Mouse (Mus musculus) testis, adult 2 months (tissue): ENCODE data around the gene Htt. TPM values are rescaled to one million over a fixed set of nuclear protein-coding genes. Genes with fewer than 3 reads are reported as not detected.

Experiments used
- H3K27ac ChIP-seq: fragments of 200-500 bp; 2 replicates; pipeline ENCODE4 v1.5.1; 2012; ENCODE audit warnings: low read depth, low read length; ENCODE audit not compliant: control insufficient read depth, insufficient read depth
- H3K27me3 ChIP-seq: fragments of 200-500 bp; 2 replicates; pipeline ENCODE4 v1.6.1; 2012; ENCODE audit warnings: mild to moderate bottlenecking, low read length, moderate library complexity; ENCODE audit not compliant: control insufficient read depth, insufficient read depth
- H3K36me3 ChIP-seq: fragments of 200-500 bp; 2 replicates; pipeline ENCODE4 v1.6.1; 2012; ENCODE audit warnings: mild to moderate bottlenecking, low read length; ENCODE audit not compliant: control insufficient read depth, insufficient read depth
- H3K4me1 ChIP-seq: fragments of 200-500 bp; 2 replicates; pipeline ENCODE4 v1.6.1; 2012; ENCODE audit warnings: low read length; ENCODE audit not compliant: control insufficient read depth, insufficient read depth
- H3K4me3 ChIP-seq: fragments of 200-500 bp; 2 replicates; pipeline ENCODE4 v1.5.1; 2012; ENCODE audit warnings: low read depth, mild to moderate bottlenecking, low read length, moderate library complexity, mixed read lengths; ENCODE audit not compliant: control insufficient read depth
- CTCF ChIP-seq: fragments of 200-500 bp; IDR thresholded peaks from 2 replicates; pipeline ENCODE4 v1.5.1; 2012; ENCODE audit warnings: low read depth, mild to moderate bottlenecking, inconsistent platforms, low read length, moderate library complexity; ENCODE audit not compliant: control insufficient read depth, insufficient read depth, insufficient replicate concordance
- POLR2A ChIP-seq: fragments of 200-500 bp; IDR thresholded peaks from 2 replicates; pipeline ENCODE4 v1.6.1; 2012; ENCODE audit warnings: low read depth, mild to moderate bottlenecking, inconsistent platforms, low read length, moderate library complexity; ENCODE audit not compliant: control insufficient read depth
- polyA plus RNA-seq: library from polyadenylated mRNA; depleted of rRNA; stranded (reverse); fragments of >200 nt; gene quantifications from 2 replicates; pipeline ENCODE4 v1.2.3, GENCODE M21; 2012

The Htt gene
- polyA plus RNA-seq, 1 experiment = 18.1 TPM

- TF ChIP-seq POLR2A = no peak
- no peak for TF ChIP-seq CTCF
- H3K4me3 ChIP-seq = no peak overlapping the region
- H3K27ac ChIP-seq = no peak overlapping the region
- H3K27me3 ChIP-seq = no peaks in the 10 kb centered on the region
- H3K36me3 ChIP-seq = no peaks in the 10 kb centered on the region; the same call in 1 of the 2 replicates
- H3K4me1 ChIP-seq = no peaks in the 10 kb centered on the region
These were observed 162.4 kb downstream of the Htt start for GRCm38 (mm10) chr5:34923920-34924319.

- no peak overlapping the region for H3K4me3 ChIP-seq
- H3K4me1 ChIP-seq = no peaks in the 10 kb centered on the region
- H3K36me3 ChIP-seq = no peaks in the 10 kb centered on the region; the same call in 1 of the 2 replicates
- no peak overlapping the region for H3K27ac ChIP-seq
- TF ChIP-seq POLR2A (no peak), CTCF (no peak)
- no peaks in the 10 kb centered on the region for H3K27me3 ChIP-seq
These were observed 163.0 kb downstream of the Htt start for GRCm38 (mm10) chr5:34924519-34924918.

- Histone ChIP-seq H3K27ac (no peak overlapping the region), H3K27me3 (no peaks in the 10 kb centered on the region), H3K4me1 (peaks cover 5% of the 10 kb centered on the region), H3K36me3 (no peaks in the 10 kb centered on the region; the same call in 1 of the 2 replicates), H3K4me3 (no peak overlapping the region)
- no peak for TF ChIP-seq POLR2A
- TF ChIP-seq CTCF = no peak
These were observed 166.1 kb downstream of the Htt start for GRCm38 (mm10) chr5:34927648-34928047.

GRCm38 (mm10) chr5:34930151-34930975, 168.8 kb downstream of the Htt start:
- H3K27me3 ChIP-seq = no peaks in the 10 kb centered on the region
- peaks cover 5% of the 10 kb centered on the region for H3K4me1 ChIP-seq
- no peak overlapping the region for H3K27ac ChIP-seq
- no peak overlapping the region for H3K4me3 ChIP-seq
- H3K36me3 ChIP-seq = no peaks in the 10 kb centered on the region; the same call in 1 of the 2 replicates
- no peak for TF ChIP-seq POLR2A
- no peak for TF ChIP-seq CTCF

- no peak for TF ChIP-seq POLR2A
- no peak for TF ChIP-seq CTCF
- Histone ChIP-seq H3K4me1 (peaks cover 5% of the 10 kb centered on the region), H3K27me3 (no peaks in the 10 kb centered on the region), H3K27ac (no peak overlapping the region), H3K36me3 (no peaks in the 10 kb centered on the region), H3K4me3 (no peak overlapping the region)
These were observed 169.6 kb downstream of the Htt start for GRCm38 (mm10) chr5:34931091-34931490.

GRCm38 (mm10) chr5:34931516-34932457, 170.2 kb downstream of the Htt start:
- TF ChIP-seq POLR2A (no peak), CTCF (no peak)
- Histone ChIP-seq H3K4me1 (peaks cover 5% of the 10 kb centered on the region), H3K27me3 (no peaks in the 10 kb centered on the region), H3K4me3 (no peak overlapping the region), H3K27ac (no peak overlapping the region; the same call in none of the 2 replicates), H3K36me3 (no peaks in the 10 kb centered on the region)

- no peak for TF ChIP-seq CTCF
- TF ChIP-seq POLR2A = no peak
- Histone ChIP-seq H3K27me3 (no peaks in the 10 kb centered on the region), H3K36me3 (no peaks in the 10 kb centered on the region), H3K4me1 (peaks cover 5% of the 10 kb centered on the region), H3K4me3 (no peak overlapping the region), H3K27ac (no peak overlapping the region; the same call in 1 of the 2 replicates)
These were observed 170.9 kb downstream of the Htt start for GRCm38 (mm10) chr5:34932458-34932806.
